ENCODE assay signal across 32 mouse cellular contexts in genomic region chr2:74690338-74690716, GRCm38 (mm10). TPM values are rescaled to one million over a fixed set of nuclear protein-coding genes. Genes with fewer than 3 reads are reported as not detected.
DNase-seq lines count a peak whose midpoint lies in the region; ATAC-seq lines count a peak whose summit lies in the region.
"Had no signal": no experiment of that assay in that cellular context is flagged by ENCODE, and none has a peak within 500 bp of the region (broad histone marks: within the 10 kb centered on the region; RNA-seq: fewer than 3 reads in every experiment).

No protein-coding gene starts in this region.

- peaks cover 22% of the 10 kb centered on the region for H3K27me3 ChIP-seq in kidney, embryonic 15.5 days
- peaks cover 61% of the 10 kb centered on the region for H3K27me3 ChIP-seq in limb, embryonic 10.5 days (ENCODE audit: low read depth, poor library complexity, severe bottlenecking)
- peaks cover 41% of the 10 kb centered on the region for H3K27me3 ChIP-seq in limb, embryonic 12.5 days
- peaks cover 17% of the 10 kb centered on the region for H3K27me3 ChIP-seq in neural tube, embryonic 14.5 days (ENCODE audit: control insufficient read depth, insufficient read depth, low read length)

- H3K9me3 ChIP-seq in kidney, embryonic 15.5 days (replicated peaks): no peaks in the 10 kb centered on the region
- no peaks in the 10 kb centered on the region for H3K9me3 ChIP-seq in limb, embryonic 10.5 days (replicated peaks)
- H3K9me3 ChIP-seq in limb, embryonic 12.5 days: no peaks in the 10 kb centered on the region
- H3K9me3 ChIP-seq in neural tube, embryonic 14.5 days (ENCODE audit: control insufficient read depth, low read length): no peaks in the 10 kb centered on the region
- H3K9me3 ChIP-seq: heart, embryonic 10.5 days; liver, embryonic 15.5 days; lung, embryonic 15.5 days had no signal

- H3K27ac ChIP-seq in kidney, embryonic 15.5 days: peak overlapping the region; percentile 86
- peak overlapping the region; percentile 99 for H3K27ac ChIP-seq in limb, embryonic 10.5 days
- H3K27ac ChIP-seq in limb, embryonic 12.5 days: peak overlapping the region; percentile 92
- H3K27ac ChIP-seq in neural tube, embryonic 14.5 days (ENCODE audit: low read depth, low read length): peak overlapping the region; percentile 83
- H3K27ac ChIP-seq: heart, embryonic 10.5 days; hindbrain, embryonic 14.5 days; left cerebral cortex, adult 2 months; liver, embryonic 15.5 days; lung, embryonic 15.5 days had no signal

- H3K4me3 ChIP-seq in kidney, embryonic 15.5 days (replicated peaks): peak overlapping the region; percentile 70
- peak overlapping the region; percentile 80 for H3K4me3 ChIP-seq in limb, embryonic 10.5 days
- peak overlapping the region; percentile 66 for H3K4me3 ChIP-seq in limb, embryonic 12.5 days (replicated peaks)
- H3K4me3 ChIP-seq in neural tube, embryonic 14.5 days (ENCODE audit: low read depth, low read length): peak overlapping the region; percentile 39
- H3K4me3 ChIP-seq: left cerebral cortex, adult 2 months; liver, embryonic 15.5 days; lung, embryonic 15.5 days had no signal

- H3K4me1 ChIP-seq in kidney, embryonic 15.5 days: peaks cover 39% of the 10 kb centered on the region
- H3K4me1 ChIP-seq in limb, embryonic 10.5 days: peaks cover 50% of the 10 kb centered on the region
- H3K4me1 ChIP-seq in limb, embryonic 12.5 days (replicated peaks): peaks cover 45% of the 10 kb centered on the region
- no peaks in the 10 kb centered on the region; the same call in 1 of the 2 replicates for H3K4me1 ChIP-seq in neural tube, embryonic 14.5 days (ENCODE audit: control insufficient read depth, insufficient read depth, low read length)
- H3K4me1 ChIP-seq: liver, embryonic 15.5 days had no signal

- peak overlapping the region; percentile 74 for H3K9ac ChIP-seq in kidney, embryonic 15.5 days
- peak overlapping the region; percentile 96 for H3K9ac ChIP-seq in limb, embryonic 12.5 days (replicated peaks)
- H3K9ac ChIP-seq in neural tube, embryonic 14.5 days (replicated peaks; ENCODE audit: low read depth, low read length): peak overlapping the region; percentile 56; the same call in 1 of the 2 replicates
- H3K9ac ChIP-seq: hindbrain, embryonic 14.5 days; liver, embryonic 15.5 days; lung, embryonic 15.5 days had no signal

- no peaks in the 10 kb centered on the region for H3K36me3 ChIP-seq in kidney, embryonic 15.5 days
- H3K36me3 ChIP-seq in limb, embryonic 10.5 days: peaks cover 34% of the 10 kb centered on the region
- peaks cover 26% of the 10 kb centered on the region for H3K36me3 ChIP-seq in limb, embryonic 12.5 days
- H3K36me3 ChIP-seq in neural tube, embryonic 14.5 days (ENCODE audit: control insufficient read depth, insufficient read depth, low read length): no peaks in the 10 kb centered on the region
- H3K36me3 ChIP-seq: heart, embryonic 10.5 days; liver, embryonic 15.5 days; lung, embryonic 15.5 days had no signal

- 5% methylated on average over 8 of the region's 8 CpGs for WGBS in kidney, embryonic 15.5 days
- WGBS in limb, embryonic 10.5 days: 7% methylated on average over 8 of the region's 8 CpGs
- WGBS in limb, embryonic 12.5 days: 5% methylated on average over 8 of the region's 8 CpGs
- 6% methylated on average over 8 of the region's 8 CpGs for WGBS in neural tube, embryonic 14.5 days

- intact Hi-C loops in left cerebral cortex, postnatal 10 days (cut with DNase I): loop anchor here (5.0 kb wide), 1 partner anchor 33 kb away; the partner anchor contains the start of gene Evx2

- no peak for DNase-seq in kidney, postnatal 36 days
- DNase-seq in limb, embryonic 10.5 days (ENCODE audit: low spot score): no peak
- no peak for DNase-seq in left cerebral cortex, postnatal 10 days (ENCODE audit: extremely low spot score in 1 of 2, low spot score in 2 of 2)
- DNase-seq in embryo, embryonic 11 days: no peak
- DNase-seq: adrenal gland, adult 8-10 months; cerebellum, adult 18-20 months; cerebellum, postnatal 25 days; heart, postnatal 4 days; liver; right cerebral cortex, adult 18-20 months; right cerebral cortex, postnatal 4 days; thymus, postnatal 14 days had no signal

- peak overlapping the region; percentile 80 for H3K4me2 ChIP-seq in kidney, embryonic 15.5 days
- H3K4me2 ChIP-seq in limb, embryonic 12.5 days: peak overlapping the region; percentile 92
- peak overlapping the region; percentile 74 for H3K4me2 ChIP-seq in neural tube, embryonic 14.5 days (ENCODE audit: low read depth, low read length)
- H3K4me2 ChIP-seq: hindbrain, embryonic 14.5 days; liver, embryonic 15.5 days; lung, embryonic 15.5 days had no signal

- ATAC-seq in kidney, embryonic 15.5 days (replicated peaks; ENCODE audit: low FRiP score): no peak
- ATAC-seq in limb, embryonic 12.5 days (ENCODE audit: insufficient number of reproducible peaks, insufficient read depth, low FRiP score, low TSS enrichment, low read depth): no peak
- no peak for ATAC-seq in neural tube, embryonic 14.5 days (ENCODE audit: low read depth)
- ATAC-seq: forebrain, embryonic 14.5 days; inflammation-experienced regulatory T-cells, adult 6 months had no signal

RNA-seq across cellular contexts. Expression of gene Hoxd10, which starts 1.4 kb away (rescaled TPM):
- 33.6 and 36.6 TPM in 2 replicates for polyA plus RNA-seq in kidney, embryonic 15.5 days (2015; fragmentation: Nextera tagmentation; extraction: Ambion mirVana)
- polyA plus RNA-seq in limb, embryonic 10.5 days (2016; fragmentation: Nextera tagmentation; extraction: Ambion mirVana): 51.1 and 68.0 TPM in 2 replicates
- polyA plus RNA-seq in limb, embryonic 12.5 days (2016; fragmentation: Nextera tagmentation; extraction: Ambion mirVana): 39.5 and 42.0 TPM in 2 replicates
- polyA plus RNA-seq in neural tube, embryonic 14.5 days (2014; fragmentation: Nextera tagmentation; extraction: Ambion mirVana): 55.4 and 90.2 TPM in 2 replicates
- total RNA-seq in left cerebral cortex, postnatal 10 days (2021): not detected
- total RNA-seq: adrenal gland, adult 8-10 months; granulocyte monocyte progenitor cell, adult 5-6 weeks; heart, postnatal 4 days; layer of hippocampus, postnatal 10 days; left cerebral cortex, adult 2 months; MEL had no signal
- polyA plus RNA-seq: C2C12; forebrain, embryonic 14.5 days; frontal cortex, adult 2 months; heart, embryonic 16.5 days; hindbrain, embryonic 14.5 days; inflammation-experienced regulatory T-cells, adult 6 months; liver, embryonic 15.5 days; midbrain, postnatal 0 days; stomach, embryonic 14.5 days had no signal

RNA-seq across cellular contexts. Expression of gene Hoxd9, which starts 7.2 kb away (rescaled TPM):
- 38.1 and 40.7 TPM in 2 replicates for polyA plus RNA-seq in kidney, embryonic 15.5 days (2015; fragmentation: Nextera tagmentation; extraction: Ambion mirVana)
- polyA plus RNA-seq in limb, embryonic 10.5 days (2016; fragmentation: Nextera tagmentation; extraction: Ambion mirVana): 38.0 and 52.3 TPM in 2 replicates
- polyA plus RNA-seq in limb, embryonic 12.5 days (2016; fragmentation: Nextera tagmentation; extraction: Ambion mirVana): 17.8 and 19.2 TPM in 2 replicates
- polyA plus RNA-seq in neural tube, embryonic 14.5 days (2014; fragmentation: Nextera tagmentation; extraction: Ambion mirVana): 20.9 and 37.4 TPM in 2 replicates
- not detected for total RNA-seq in left cerebral cortex, postnatal 10 days (2021)
- total RNA-seq: granulocyte monocyte progenitor cell, adult 5-6 weeks; layer of hippocampus, postnatal 10 days; left cerebral cortex, adult 2 months; MEL; midbrain, postnatal 0 days had no signal
- polyA plus RNA-seq: C2C12; forebrain, embryonic 14.5 days; inflammation-experienced regulatory T-cells, adult 6 months; liver, embryonic 15.5 days; midbrain, postnatal 0 days had no signal

RNA-seq across cellular contexts. Expression of gene Hoxd11, which starts 11.0 kb away (rescaled TPM):
- 25.1 and 26.3 TPM in 2 replicates for polyA plus RNA-seq in kidney, embryonic 15.5 days (2015; fragmentation: Nextera tagmentation; extraction: Ambion mirVana)
- polyA plus RNA-seq in limb, embryonic 10.5 days (2016; fragmentation: Nextera tagmentation; extraction: Ambion mirVana): 31.0 and 34.6 TPM in 2 replicates
- polyA plus RNA-seq in limb, embryonic 12.5 days (2016; fragmentation: Nextera tagmentation; extraction: Ambion mirVana): 55.4 and 62.0 TPM in 2 replicates
- 0.09 TPM in 1 of 2 replicates, not detected in the other for polyA plus RNA-seq in neural tube, embryonic 14.5 days (2014; fragmentation: Nextera tagmentation; extraction: Ambion mirVana)
- total RNA-seq in left cerebral cortex, postnatal 10 days (2021): not detected
- total RNA-seq: adrenal gland, adult 8-10 months; gastrocnemius, adult 8-10 months; granulocyte monocyte progenitor cell, adult 5-6 weeks; heart, postnatal 4 days; layer of hippocampus, postnatal 10 days; left cerebral cortex, adult 2 months; MEL; midbrain, postnatal 0 days had no signal
- polyA plus RNA-seq: C2C12; embryonic facial prominence, embryonic 14.5 days; forebrain, embryonic 14.5 days; frontal cortex, adult 2 months; heart, embryonic 16.5 days; hindbrain, embryonic 14.5 days; liver, embryonic 15.5 days; lung, embryonic 15.5 days; midbrain, postnatal 0 days; stomach, embryonic 14.5 days had no signal

RNA-seq across cellular contexts. Expression of gene Hoxd8, which starts 14.1 kb away (rescaled TPM):
- 36.4 and 40.8 TPM in 2 replicates for polyA plus RNA-seq in kidney, embryonic 15.5 days (2015; fragmentation: Nextera tagmentation; extraction: Ambion mirVana)
- 11.6 and 17.4 TPM in 2 replicates for polyA plus RNA-seq in limb, embryonic 10.5 days (2016; fragmentation: Nextera tagmentation; extraction: Ambion mirVana)
- polyA plus RNA-seq in limb, embryonic 12.5 days (2016; fragmentation: Nextera tagmentation; extraction: Ambion mirVana): 7.5 and 7.8 TPM in 2 replicates
- 19.9 and 23.6 TPM in 2 replicates for polyA plus RNA-seq in neural tube, embryonic 14.5 days (2014; fragmentation: Nextera tagmentation; extraction: Ambion mirVana)
- not detected for total RNA-seq in left cerebral cortex, postnatal 10 days (2021)
- total RNA-seq: granulocyte monocyte progenitor cell, adult 5-6 weeks; left cerebral cortex, adult 2 months had no signal
- polyA plus RNA-seq: C2C12; inflammation-experienced regulatory T-cells, adult 6 months; midbrain, postnatal 0 days had no signal

RNA-seq across cellular contexts. Expression of gene Hoxd12, which starts 15.5 kb away (rescaled TPM):
- polyA plus RNA-seq in kidney, embryonic 15.5 days (2015; fragmentation: Nextera tagmentation; extraction: Ambion mirVana): 5.4 and 6.4 TPM in 2 replicates
- 26.0 and 44.8 TPM in 2 replicates for polyA plus RNA-seq in limb, embryonic 10.5 days (2016; fragmentation: Nextera tagmentation; extraction: Ambion mirVana)
- 113 and 130 TPM in 2 replicates for polyA plus RNA-seq in limb, embryonic 12.5 days (2016; fragmentation: Nextera tagmentation; extraction: Ambion mirVana)
- polyA plus RNA-seq in neural tube, embryonic 14.5 days (2014; fragmentation: Nextera tagmentation; extraction: Ambion mirVana): not detected in 2 replicates
- total RNA-seq in left cerebral cortex, postnatal 10 days (2021): not detected
- total RNA-seq: adrenal gland, adult 8-10 months; gastrocnemius, adult 8-10 months; granulocyte monocyte progenitor cell, adult 5-6 weeks; heart, postnatal 4 days; layer of hippocampus, postnatal 10 days; left cerebral cortex, adult 2 months; MEL; midbrain, postnatal 0 days had no signal
- polyA plus RNA-seq: C2C12; embryonic facial prominence, embryonic 14.5 days; forebrain, embryonic 14.5 days; frontal cortex, adult 2 months; heart, embryonic 16.5 days; hindbrain, embryonic 14.5 days; inflammation-experienced regulatory T-cells, adult 6 months; liver, embryonic 15.5 days; lung, embryonic 15.5 days; midbrain, postnatal 0 days; stomach, embryonic 14.5 days had no signal

Comparison
In these comparisons a context has a peak if more than half of its experiments do, and no peak if none do; other contexts are left out.
1. RNA of gene Hoxd11, which starts 11.0 kb away (polyA plus RNA-seq): 55.4 to 62.0 TPM in limb, embryonic 12.5 days, 31.0 to 34.6 TPM in limb, embryonic 10.5 days and 25.1 to 26.3 TPM in kidney, embryonic 15.5 days; 0.09 TPM in neural tube, embryonic 14.5 days; every median in the first group is over 10 times any median in the second.
2. Peak in every context shown above with its lines, with median percentiles within 50 percentile points of each other: H3K27ac ChIP-seq, H3K4me2 ChIP-seq, H3K4me3 ChIP-seq and H3K9ac ChIP-seq.